Mouse (Mus musculus): ENCODE measurements around the gene Tradd.

DNA sequence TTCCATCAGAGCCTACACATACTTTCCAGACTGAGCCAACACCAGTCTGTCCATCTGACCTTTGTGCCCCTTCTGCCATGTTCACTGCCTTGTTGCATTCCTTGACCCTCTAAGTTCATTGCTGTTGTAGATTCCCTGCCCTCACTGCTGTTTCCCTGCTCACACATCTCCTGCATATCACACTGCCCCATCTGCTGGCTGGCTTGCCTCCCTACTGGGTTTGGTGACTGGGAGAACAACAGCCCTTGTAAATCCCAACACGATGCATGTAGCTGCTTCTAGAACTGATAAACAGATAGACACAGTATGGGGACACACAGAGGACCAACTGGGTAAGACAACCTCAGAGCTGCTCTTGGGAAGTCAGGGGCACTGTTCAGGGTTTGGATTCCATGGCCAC is 47.3 kb upstream of the Tradd start:
- TF ChIP-seq POLR2A (IDR thresholded peaks at IDR 0.05; ENCODE audit: borderline replicate concordance, extremely low read depth, insufficient read depth, insufficient read length, poor library complexity, severe bottlenecking) (no peak), CTCF (IDR thresholded peaks at IDR 0.05; ENCODE audit: borderline replicate concordance, extremely low read depth, insufficient read depth, insufficient read length) (no peak)
